Mouse (Mus musculus) lung, adult 2 months (tissue): ENCODE data around the gene Arpp19.

Experiments used
- CTCF ChIP-seq: fragments of 200-500 bp; IDR thresholded peaks from 2 replicates; pipeline ENCODE4 v1.5.1; 2011; ENCODE audit warnings: mild to moderate bottlenecking, low read length, control low read depth; ENCODE audit not compliant: insufficient read depth
- POLR2A ChIP-seq: fragments of 200-500 bp; IDR thresholded peaks from 2 replicates; pipeline ENCODE4 v1.6.1; 2011; ENCODE audit warnings: low read depth, mild to moderate bottlenecking, control low read depth, low read length, borderline replicate concordance; ENCODE audit errors: extremely low read depth

GRCm38 (mm10) chr9:75037451-75038356 lies at the start of gene Arpp19:
- peak; percentile 88 for TF ChIP-seq POLR2A
- TF ChIP-seq CTCF = no peak
